Mouse (Mus musculus) embryonic facial prominence, embryonic 13.5 days (tissue): Measurements from ENCODE around the gene Coro1c. TPM values are rescaled to one million over a fixed set of nuclear protein-coding genes. Genes with fewer than 3 reads are reported as not detected.

ENCODE experiments used
- ATAC-seq: fragments of 200-750 bp; cut with Nextera tagmentation; 2 replicates; pipeline ENCODE4 v1.8.0; 2017; ENCODE audit warnings: low read depth; ENCODE audit not compliant: insufficient number of reproducible peaks, insufficient read depth, low FRiP score, low TSS enrichment
- H3K27ac ChIP-seq: fragments of 300-500 bp; sonication (generic); 2 replicates; pipeline ENCODE4 v1.5.1; 2015; ENCODE audit warnings: moderate library complexity, mild to moderate bottlenecking, inconsistent platforms
- H3K27me3 ChIP-seq: fragments of 300-500 bp; sonication (generic); 2 replicates; pipeline ENCODE4 v1.6.1; 2015; ENCODE audit warnings: mild to moderate bottlenecking, inconsistent platforms
- H3K36me3 ChIP-seq: fragments of 300-500 bp; sonication (generic); 2 replicates; pipeline ENCODE4 v1.6.1; 2015; ENCODE audit warnings: mild to moderate bottlenecking, inconsistent platforms
- H3K4me1 ChIP-seq: fragments of 300-500 bp; sonication (generic); 2 replicates; pipeline ENCODE4 v1.6.1; 2015; ENCODE audit warnings: inconsistent platforms
- H3K4me2 ChIP-seq: fragments of 300-500 bp; sonication (generic); 2 replicates; pipeline ENCODE4 v1.6.1; 2015; ENCODE audit warnings: moderate library complexity, mild to moderate bottlenecking, inconsistent platforms
- H3K4me3 ChIP-seq: fragments of 300-500 bp; sonication (generic); 2 replicates; pipeline ENCODE4 v1.5.1; 2015; ENCODE audit warnings: mild to moderate bottlenecking, inconsistent platforms
- H3K9ac ChIP-seq: fragments of 300-500 bp; sonication (generic); 2 replicates; pipeline ENCODE4 v1.6.1; 2015; ENCODE audit warnings: mild to moderate bottlenecking, inconsistent platforms
- H3K9me3 ChIP-seq: fragments of 300-500 bp; sonication (generic); 2 replicates; pipeline ENCODE4 v1.6.1; 2016; ENCODE audit warnings: inconsistent platforms
- WGBS: fragments of 180-500 bp; shearing (Covaris S2); methylation state at CpG from one replicate; pipeline ENCODE4 v1.1.7; 2015; ENCODE audit warnings: mixed read lengths; 5-methylcytosine and 5-hydroxymethylcytosine counted together
- polyA plus RNA-seq: library from polyadenylated mRNA; unstranded; fragments of >200 nt; fragmentation: Nextera tagmentation; extraction: Ambion mirVana; gene quantifications from 2 replicates; pipeline ENCODE4 v1.2.1, GENCODE M21; 2015

The Coro1c gene
- polyA plus RNA-seq, 1 experiment from 2014 or later, result 88.9 TPM

- 16% methylated on average over 6 of the region's 6 CpGs for WGBS
- Histone ChIP-seq H3K9ac (no peak overlapping the region), H3K4me1 (peaks cover 15% of the 10 kb centered on the region), H3K36me3 (no peaks in the 10 kb centered on the region), H3K4me3 (no peak overlapping the region), H3K4me2 (no peak overlapping the region), H3K27ac (no peak overlapping the region), H3K9me3 (no peaks in the 10 kb centered on the region), H3K27me3 (no peaks in the 10 kb centered on the region)
- ATAC-seq, result no peak
Measured at GRCm38 (mm10) chr5:113921310-113922166, 13.0 kb upstream of the Coro1c start.

GRCm38 (mm10) chr5:113919060-113919459 lies 10.5 kb upstream of the Coro1c start:
- Histone ChIP-seq H3K27me3 (no peaks in the 10 kb centered on the region), H3K27ac (no peak overlapping the region; the same call in 1 of the 2 replicates), H3K9me3 (no peaks in the 10 kb centered on the region), H3K9ac (peak overlapping the region; percentile 6; the same call in 1 of the 2 replicates), H3K4me1 (peaks cover 15% of the 10 kb centered on the region), H3K4me3 (no peak overlapping the region), H3K4me2 (no peak overlapping the region), H3K36me3 (no peaks in the 10 kb centered on the region)
- WGBS, result 76% methylated on average over 7 of the region's 7 CpGs
- no peak for ATAC-seq

- Histone ChIP-seq H3K4me3 (no peak overlapping the region), H3K9me3 (no peaks in the 10 kb centered on the region), H3K4me1 (peaks cover 15% of the 10 kb centered on the region), H3K4me2 (no peak overlapping the region), H3K27ac (peak overlapping the region; percentile 72; the same call in 1 of the 2 replicates), H3K27me3 (no peaks in the 10 kb centered on the region), H3K36me3 (no peaks in the 10 kb centered on the region), H3K9ac (peak overlapping the region; percentile 6; the same call in 1 of the 2 replicates)
- ATAC-seq, result no peak
- 33% methylated on average over 9 of the region's 9 CpGs for WGBS
Measured at GRCm38 (mm10) chr5:113918654-113919053, 10.1 kb upstream of the Coro1c start.

GRCm38 (mm10) chr5:113910705-113911104 lies 2.1 kb upstream of the Coro1c start:
- Histone ChIP-seq H3K36me3 (no peaks in the 10 kb centered on the region), H3K9ac (no peak overlapping the region), H3K4me1 (peaks cover 24% of the 10 kb centered on the region), H3K9me3 (no peaks in the 10 kb centered on the region), H3K27ac (no peak overlapping the region), H3K4me3 (no peak overlapping the region), H3K4me2 (no peak overlapping the region), H3K27me3 (no peaks in the 10 kb centered on the region)
- ATAC-seq, result no peak
- WGBS, result 48% methylated on average over 6 of the region's 6 CpGs

- H3K9ac ChIP-seq, result no peak overlapping the region
- H3K4me1 ChIP-seq, result peaks cover 30% of the 10 kb centered on the region
- no peak overlapping the region for H3K4me2 ChIP-seq
- H3K9me3 ChIP-seq, result no peaks in the 10 kb centered on the region
- H3K27me3 ChIP-seq, result no peaks in the 10 kb centered on the region
- WGBS, result 29% methylated on average over 10 of the region's 10 CpGs
- no peak overlapping the region for H3K27ac ChIP-seq
- ATAC-seq, result no peak
- no peaks in the 10 kb centered on the region for H3K36me3 ChIP-seq
- no peak overlapping the region for H3K4me3 ChIP-seq
Measured at GRCm38 (mm10) chr5:113910065-113910701, 1.6 kb upstream of the Coro1c start.

- under 1% methylated on average over 66 of the region's 69 CpGs for WGBS
- H3K4me3 ChIP-seq, result peak overlapping the region; percentile 98
- H3K27me3 ChIP-seq, result no peaks in the 10 kb centered on the region
- H3K4me2 ChIP-seq, result peak overlapping the region; percentile 70
- peaks cover 35% of the 10 kb centered on the region for H3K4me1 ChIP-seq
- peak overlapping the region; percentile 93 for H3K27ac ChIP-seq
- peak; percentile 16 for ATAC-seq
- peak overlapping the region; percentile 91 for H3K9ac ChIP-seq
- no peaks in the 10 kb centered on the region for H3K36me3 ChIP-seq
- no peaks in the 10 kb centered on the region for H3K9me3 ChIP-seq
Measured at GRCm38 (mm10) chr5:113907786-113908567, 581 bp downstream of the Coro1c start.

- no peaks in the 10 kb centered on the region for H3K9me3 ChIP-seq
- peak overlapping the region; percentile 98 for H3K4me3 ChIP-seq
- no peak for ATAC-seq
- no peaks in the 10 kb centered on the region for H3K36me3 ChIP-seq
- 17% methylated on average over 17 of the region's 17 CpGs for WGBS
- H3K4me1 ChIP-seq, result peaks cover 35% of the 10 kb centered on the region
- H3K9ac ChIP-seq, result peak overlapping the region; percentile 91
- peak overlapping the region; percentile 70 for H3K4me2 ChIP-seq
- H3K27ac ChIP-seq, result peak overlapping the region; percentile 93
- H3K27me3 ChIP-seq, result no peaks in the 10 kb centered on the region
Measured at GRCm38 (mm10) chr5:113906958-113907735, 1.4 kb downstream of the Coro1c start.

GRCm38 (mm10) chr5:113904987-113905386 lies 3.6 kb downstream of the Coro1c start:
- Histone ChIP-seq H3K36me3 (no peaks in the 10 kb centered on the region), H3K4me3 (no peak overlapping the region), H3K9me3 (no peaks in the 10 kb centered on the region), H3K9ac (no peak overlapping the region), H3K27me3 (no peaks in the 10 kb centered on the region), H3K27ac (0 out of 2 replicates have a peak overlapping the region, but pooled peaks have one; percentile 5), H3K4me2 (no peak overlapping the region), H3K4me1 (peaks cover 42% of the 10 kb centered on the region)
- 34% methylated on average over 4 of the region's 4 CpGs for WGBS
- no peak for ATAC-seq

- WGBS, result 71% methylated on average over 5 of the region's 5 CpGs
- H3K9ac ChIP-seq, result no peak overlapping the region
- H3K27me3 ChIP-seq, result no peaks in the 10 kb centered on the region
- H3K36me3 ChIP-seq, result no peaks in the 10 kb centered on the region
- ATAC-seq, result no peak
- no peaks in the 10 kb centered on the region for H3K9me3 ChIP-seq
- H3K4me3 ChIP-seq, result no peak overlapping the region
- H3K4me1 ChIP-seq, result peaks cover 38% of the 10 kb centered on the region
- H3K27ac ChIP-seq, result no peak overlapping the region
- no peak overlapping the region for H3K4me2 ChIP-seq
Measured at GRCm38 (mm10) chr5:113902983-113903382, 5.6 kb downstream of the Coro1c start.

- Histone ChIP-seq H3K27ac (no peak overlapping the region), H3K27me3 (no peaks in the 10 kb centered on the region), H3K9me3 (no peaks in the 10 kb centered on the region), H3K36me3 (no peaks in the 10 kb centered on the region), H3K4me2 (no peak overlapping the region), H3K4me1 (peaks cover 32% of the 10 kb centered on the region), H3K9ac (no peak overlapping the region), H3K4me3 (no peak overlapping the region)
- no peak for ATAC-seq
- 84% methylated on average over 6 of the region's 6 CpGs for WGBS
Measured at GRCm38 (mm10) chr5:113902017-113902416, 6.5 kb downstream of the Coro1c start.
